Mouse (Mus musculus) cerebellum, adult 2 months (tissue): ENCODE measurements around the gene Mcf2l.

ENCODE experiments used
- CTCF ChIP-seq: fragments of 200-500 bp; IDR thresholded peaks from 2 replicates; pipeline ENCODE4 v1.5.1; 2011; ENCODE audit warnings: low read depth, mild to moderate bottlenecking, control low read depth, low read length, moderate library complexity, borderline replicate concordance; ENCODE audit not compliant: insufficient read depth
- POLR2A ChIP-seq: fragments of 200-500 bp; IDR thresholded peaks from 2 replicates; pipeline ENCODE4 v1.6.1; 2011; ENCODE audit warnings: low read length, control low read depth, borderline replicate concordance; ENCODE audit not compliant: insufficient read depth

DNA sequence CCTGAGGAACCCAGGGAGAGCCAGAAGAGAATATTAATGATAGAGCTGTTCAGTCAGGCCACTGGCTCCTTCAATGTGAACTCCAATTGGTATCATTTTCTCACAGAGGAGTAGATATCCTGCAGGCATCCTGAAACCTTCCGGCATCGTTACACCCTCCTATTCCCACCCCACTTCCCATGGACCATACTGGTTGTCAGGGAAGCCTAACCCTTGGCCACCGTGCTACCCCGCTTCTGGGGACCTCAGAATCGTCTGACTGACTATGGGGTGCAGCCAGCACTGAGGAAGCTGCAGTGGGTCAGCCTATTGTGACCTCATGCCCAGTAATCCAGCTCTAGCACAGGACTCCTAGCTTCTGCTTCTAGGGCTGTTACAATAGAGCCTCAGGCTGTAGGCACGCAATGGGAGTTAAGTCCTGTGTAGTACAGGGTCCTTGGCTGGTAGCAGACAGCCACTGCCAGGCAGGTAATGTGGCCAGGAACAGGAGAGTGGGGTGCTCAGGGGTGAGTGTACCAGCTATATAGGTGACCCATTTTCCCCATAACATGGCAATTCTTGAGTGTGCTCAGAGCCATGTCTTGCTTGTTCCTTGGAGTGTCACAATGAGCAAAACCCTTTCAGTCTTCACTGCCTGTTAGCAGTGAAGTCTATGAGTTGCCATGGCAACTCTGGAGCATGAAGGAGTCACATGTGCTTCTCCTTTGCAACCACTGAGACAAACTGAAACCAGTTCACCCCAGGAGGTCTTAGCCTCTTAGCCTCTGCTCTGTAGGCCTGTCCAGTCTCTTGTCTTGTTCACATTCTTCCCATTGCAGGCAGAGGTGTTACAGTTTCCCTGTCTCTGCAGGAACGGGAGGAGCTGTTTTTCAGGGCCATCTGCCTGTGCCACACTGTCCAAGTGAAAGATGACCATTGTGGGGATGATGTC is 41.7 kb upstream of the Mcf2l start:
- TF ChIP-seq CTCF: no peak
- TF ChIP-seq POLR2A: no peak
